Mouse (Mus musculus) cerebellum, adult 9-10 months (tissue): ENCODE measurements around the gene Prss12.
"Not testable (repeated sequence)": the region's sequence is repeated elsewhere in the genome, so short reads cannot be mapped to it uniquely, and the experiment has no call there.

Experiments used
- DNase-seq: peaks from one replicate; pipeline ENCODE4 v3.0.0; 2022

The Prss12 gene

GRCm38 (mm10) chr3:123491814-123492213, 45.1 kb downstream of the Prss12 start:
- DNase-seq = no peak

- no peak for DNase-seq
Observed at GRCm38 (mm10) chr3:123493163-123493562, 46.5 kb downstream of the Prss12 start.

GRCm38 (mm10) chr3:123495088-123495487, 48.4 kb downstream of the Prss12 start:
- no peak for DNase-seq

- no peak for DNase-seq
Observed at GRCm38 (mm10) chr3:123498787-123499186, 52.1 kb downstream of the Prss12 start.

- DNase-seq = not testable (repeated sequence)
Observed at GRCm38 (mm10) chr3:123501798-123502197, 55.1 kb downstream of the Prss12 start.

GRCm38 (mm10) chr3:123503943-123504342, 57.2 kb downstream of the Prss12 start:
- no peak for DNase-seq

- DNase-seq = no peak
Observed at GRCm38 (mm10) chr3:123504783-123505182, 58.1 kb downstream of the Prss12 start.

- no peak for DNase-seq
Observed at GRCm38 (mm10) chr3:123505778-123506667, 59.3 kb downstream of the Prss12 start.

GRCm38 (mm10) chr3:123506699-123507662, 60.3 kb downstream of the Prss12 start:
- DNase-seq = no peak

GRCm38 (mm10) chr3:123507663-123508055, 60.9 kb downstream of the Prss12 start:
- no peak for DNase-seq

- DNase-seq = peak; percentile 99
Observed at GRCm38 (mm10) chr3:123508056-123508674, 61.5 kb downstream of the Prss12 start.

GRCm38 (mm10) chr3:123508675-123509376, 62.1 kb downstream of the Prss12 start:
- peak; percentile 68 for DNase-seq

- DNase-seq = no peak
Observed at GRCm38 (mm10) chr3:123511818-123512217, 65.1 kb downstream of the Prss12 start.

- no peak for DNase-seq
Observed at GRCm38 (mm10) chr3:123514886-123515285, 68.2 kb downstream of the Prss12 start.

GRCm38 (mm10) chr3:123515600-123516359, 69.1 kb downstream of the Prss12 start:
- DNase-seq = peak; percentile 84

GRCm38 (mm10) chr3:123516784-123517183, 70.1 kb downstream of the Prss12 start:
- peak; percentile 82 for DNase-seq

- peak; percentile 68 for DNase-seq
Observed at GRCm38 (mm10) chr3:123526313-123527067, 79.8 kb downstream of the Prss12 start.

- DNase-seq = no peak
Observed at GRCm38 (mm10) chr3:123527806-123528507, 81.2 kb downstream of the Prss12 start.

- DNase-seq = peak; percentile 82
Observed at GRCm38 (mm10) chr3:123531124-123531523, 84.4 kb downstream of the Prss12 start.

GRCm38 (mm10) chr3:123537279-123537678, 90.6 kb downstream of the Prss12 start:
- DNase-seq = no peak
